Mouse (Mus musculus) left cerebral cortex, adult 18-20 months (tissue): Measurements from ENCODE around the gene Gm42420. TPM values are rescaled to one million over a fixed set of nuclear protein-coding genes. Genes with fewer than 3 reads are reported as not detected.

Source experiments
- DNase-seq, 2 experiments: peaks; one replicate each; pipeline ENCODE4 v3.0.0; 2021 to 2022; ENCODE audit warnings: low spot score in 2 of 2, mixed read lengths in 1 of 2
- long read RNA-seq, 2 experiments: library from polyadenylated mRNA; stranded (forward); transcript quantifications; one replicate each; pipeline ENCODE4 v2.0.0; 2021
- total RNA-seq, 2 experiments: library from RNA; stranded (reverse); gene quantifications; 2 replicates each; pipeline ENCODE4 v1.2.3; 2021

The Gm42420 gene
- 1 to 10 TPM in 1 of 2 experiments, not detected in 1; 1.1 TPM for total RNA-seq
- long read RNA-seq, experiment 1: 0 reads
- long read RNA-seq, experiment 2: 0 reads

DNA sequence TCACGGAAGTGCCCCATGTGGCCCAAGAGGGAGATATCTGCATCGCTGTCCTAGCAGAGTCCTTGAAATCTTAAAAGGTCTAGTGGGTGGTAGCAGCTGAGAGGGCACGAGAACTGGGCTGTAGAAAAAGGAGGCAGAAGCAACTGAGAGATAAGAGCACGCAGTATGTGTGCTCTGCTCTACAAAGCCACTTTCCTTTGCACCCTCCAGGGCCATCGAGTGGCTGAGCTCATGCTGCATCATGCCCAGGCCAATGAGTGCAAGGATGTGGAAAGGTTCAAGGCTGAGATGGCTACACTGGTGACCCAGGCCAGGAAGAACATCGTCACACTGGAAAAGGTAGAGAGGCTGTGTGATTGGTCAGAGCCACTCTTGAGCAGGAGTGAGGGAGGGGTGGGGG, at the start of gene Gm42420:
TSS of gene Gm42420 (plus strand) at position 237 of the 400 bp plus-strand sequence.
- no peak for DNase-seq

DNA sequence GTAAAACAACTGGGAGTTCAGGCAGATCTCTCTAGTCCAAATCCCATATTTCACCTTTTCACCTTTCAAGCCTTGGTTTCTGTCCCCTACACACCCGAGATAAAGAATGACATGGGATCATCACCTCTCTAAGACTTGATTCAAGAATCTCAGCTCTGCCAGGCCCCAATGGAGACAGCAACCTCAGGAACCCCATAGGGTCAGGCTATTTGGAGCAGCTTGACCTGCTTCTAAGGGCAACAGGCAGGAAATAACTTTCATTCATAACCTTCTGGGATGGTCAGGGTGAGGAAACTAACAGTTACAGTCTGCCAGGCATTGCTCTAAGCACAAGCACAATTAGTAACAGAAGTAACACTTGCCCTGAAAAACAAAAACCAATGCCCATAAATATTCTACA, 48.9 kb upstream of the Gm42420 start:
- DNase-seq: no peak

DNA sequence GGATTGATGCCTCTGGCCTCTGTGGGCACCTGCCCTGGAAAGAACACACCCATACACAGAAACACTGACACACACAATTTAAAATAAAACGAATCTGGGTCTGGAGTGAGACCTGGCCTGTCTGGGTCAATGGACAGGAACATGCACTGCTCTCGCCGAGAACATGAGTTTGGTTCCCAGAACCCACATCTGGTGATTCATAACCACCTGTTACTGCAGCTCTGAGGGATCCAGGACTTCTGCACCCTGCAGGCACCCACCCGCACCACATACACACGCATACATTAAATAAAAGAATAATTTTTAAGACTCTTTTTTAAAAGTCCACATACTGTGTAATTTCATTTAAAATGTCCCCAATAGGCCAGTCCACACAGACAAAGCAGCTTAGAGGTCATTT, 48.3 kb upstream of the Gm42420 start:
- DNase-seq: no peak

DNA sequence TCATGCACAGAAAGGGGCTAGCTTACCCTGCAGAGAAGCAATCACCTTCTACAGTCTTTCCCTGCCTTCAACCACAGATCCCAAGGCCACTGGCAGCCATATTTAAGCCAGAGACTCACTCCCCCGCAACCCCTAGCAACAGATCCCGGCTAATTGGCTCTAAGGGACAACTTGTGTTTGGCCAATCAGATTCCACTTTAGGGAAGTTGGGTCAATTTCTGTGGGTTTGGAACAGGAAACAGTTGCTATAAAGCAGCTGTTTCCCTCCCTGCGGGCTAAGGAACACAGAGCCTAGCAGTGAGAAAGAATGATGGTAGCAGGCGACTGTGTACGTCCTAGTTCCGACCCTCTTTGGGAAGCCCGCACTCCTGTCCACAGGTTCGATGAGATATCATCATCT, 47.3 kb upstream of the Gm42420 start:
- DNase-seq: no peak

DNA sequence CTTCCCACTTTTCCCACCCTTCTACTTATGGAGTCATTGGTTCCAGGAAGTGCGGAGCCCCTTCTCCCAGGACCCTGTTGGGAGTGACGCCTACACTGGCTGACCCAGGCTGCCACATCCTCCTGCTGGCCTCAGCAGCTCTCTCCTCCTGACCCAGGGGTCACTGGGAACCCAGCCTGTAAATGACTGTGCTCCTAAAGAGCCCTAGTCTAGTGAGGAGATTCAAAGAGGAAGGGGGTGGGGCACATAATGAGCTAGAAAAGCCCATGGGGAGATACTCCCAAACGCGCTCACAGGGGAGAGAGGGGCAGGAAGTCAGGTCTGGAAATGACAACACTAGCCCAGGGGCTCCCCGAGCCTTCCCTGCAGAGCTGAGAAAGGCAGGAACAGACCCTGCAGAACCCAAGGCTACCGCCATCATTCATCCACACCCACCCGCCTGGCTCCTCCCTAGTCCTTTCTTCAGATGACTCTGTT, 45.8 kb upstream of the Gm42420 start:
- no peak for DNase-seq

DNA sequence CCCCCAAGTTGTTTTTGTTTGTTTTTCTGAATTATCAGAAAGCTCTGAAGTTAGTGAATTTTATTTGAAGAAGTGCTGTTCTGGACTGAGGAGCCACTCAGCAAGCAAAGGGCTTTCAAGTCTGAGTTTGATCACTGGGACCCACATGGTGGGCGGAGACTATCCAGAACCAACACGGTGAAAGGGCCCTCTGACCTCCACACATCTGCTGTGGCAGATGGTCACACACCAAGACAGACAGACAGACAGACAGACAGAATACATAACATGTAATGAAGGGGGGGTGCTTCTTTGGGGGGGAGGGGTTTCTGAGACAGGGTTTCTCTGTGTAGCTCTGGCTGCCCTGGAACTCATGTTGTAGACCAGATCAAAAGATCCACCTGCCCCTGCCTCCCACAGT, 45.0 kb upstream of the Gm42420 start:
- DNase-seq: no peak

DNA sequence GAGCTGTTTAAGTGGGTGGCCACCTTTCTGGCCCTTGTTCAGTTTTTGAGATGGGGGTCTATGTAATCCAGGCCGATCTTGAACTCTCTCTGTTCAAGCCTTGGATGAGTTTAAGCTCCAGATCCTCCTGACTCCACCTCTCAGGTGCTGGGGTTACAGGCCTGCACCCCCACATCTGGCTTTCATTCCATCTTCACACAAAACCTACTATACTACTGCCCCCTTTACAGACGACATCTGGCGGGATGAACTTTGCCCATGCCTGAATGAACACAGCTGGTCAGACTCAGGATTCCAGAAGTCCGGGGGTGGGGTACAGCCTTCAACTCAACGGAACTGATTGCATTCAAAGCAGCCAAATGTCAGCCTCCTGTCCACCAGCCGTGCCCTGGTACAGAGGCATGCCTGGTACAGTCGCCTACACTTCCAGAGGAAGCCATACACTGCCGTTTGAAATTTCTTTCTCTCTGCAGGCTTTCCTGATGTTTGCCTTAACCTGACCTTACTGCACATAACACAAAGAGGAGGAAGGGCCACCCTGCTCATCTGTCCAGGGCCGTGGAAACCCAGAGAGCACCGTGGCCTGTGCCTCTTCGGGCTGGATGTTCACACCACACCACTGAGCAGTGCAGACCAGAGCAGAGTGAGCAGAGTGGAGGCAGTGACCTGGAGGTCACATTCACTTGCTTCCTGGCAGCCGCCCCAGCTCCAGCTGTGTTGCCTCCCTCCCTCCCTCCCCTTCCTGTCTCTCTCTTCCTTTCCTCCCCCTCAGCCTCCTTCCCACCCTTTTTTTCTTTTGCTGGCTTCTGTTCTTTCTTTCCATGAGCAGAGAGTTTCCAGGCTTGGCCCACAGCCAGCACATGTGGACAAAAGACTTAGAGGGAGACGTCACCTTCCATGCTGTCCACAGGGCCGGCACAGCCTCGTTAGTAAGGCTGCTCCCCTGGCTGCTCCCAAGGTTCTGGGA, 42.6 kb upstream of the Gm42420 start:
- peak in 1 of 2 experiments; percentile 41 for DNase-seq

DNA sequence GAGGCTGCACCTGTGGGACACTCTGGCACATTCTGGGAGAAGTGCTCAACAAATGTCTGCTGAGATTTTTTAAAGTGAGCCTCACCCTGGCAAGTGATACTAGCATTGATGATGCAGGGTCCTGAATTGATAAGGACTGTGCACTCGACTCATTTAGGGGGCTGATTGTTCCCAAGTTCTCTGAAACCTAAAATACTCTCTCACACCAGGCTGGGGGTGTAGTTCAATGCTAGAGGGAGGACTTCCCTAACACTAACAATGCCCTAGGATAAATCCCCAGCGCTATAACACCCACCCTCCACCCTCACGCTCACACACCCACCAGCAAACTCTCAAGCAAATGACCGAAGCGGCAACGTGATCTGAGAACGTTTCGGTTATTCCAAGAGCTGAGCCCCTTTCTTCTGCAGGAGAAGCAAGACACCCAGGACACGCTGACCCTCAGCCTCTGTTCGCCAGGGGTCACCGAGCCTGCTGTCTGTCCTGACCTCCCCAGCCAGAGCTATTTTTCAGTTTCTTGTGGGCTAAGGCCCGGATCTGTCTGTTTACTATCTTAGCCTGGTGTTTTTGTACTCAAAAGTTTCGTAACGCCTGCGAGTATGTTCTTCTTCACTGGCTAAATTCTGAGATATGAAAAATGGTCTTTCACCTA, 41.7 kb upstream of the Gm42420 start:
- DNase-seq: no peak

DNA sequence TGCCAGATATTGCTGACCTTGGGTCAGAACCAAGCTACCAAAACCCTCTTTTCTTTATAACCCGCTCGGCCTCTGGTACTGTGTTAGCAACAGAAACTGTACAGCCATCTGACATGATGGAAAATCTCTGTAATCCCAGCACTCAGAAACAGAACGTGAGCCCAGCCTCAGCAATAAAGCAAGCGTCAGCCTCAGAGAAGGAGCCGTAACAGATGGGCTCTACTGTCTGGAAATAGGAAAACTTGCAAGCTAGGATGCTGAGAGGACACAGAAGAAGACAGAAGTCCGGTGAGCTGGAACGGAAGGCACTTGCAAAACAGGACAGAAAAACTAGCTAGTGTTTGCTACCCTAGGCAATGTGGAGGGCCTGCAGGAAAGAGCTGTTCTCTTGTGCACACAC, 40.1 kb upstream of the Gm42420 start:
- DNase-seq: no peak

DNA sequence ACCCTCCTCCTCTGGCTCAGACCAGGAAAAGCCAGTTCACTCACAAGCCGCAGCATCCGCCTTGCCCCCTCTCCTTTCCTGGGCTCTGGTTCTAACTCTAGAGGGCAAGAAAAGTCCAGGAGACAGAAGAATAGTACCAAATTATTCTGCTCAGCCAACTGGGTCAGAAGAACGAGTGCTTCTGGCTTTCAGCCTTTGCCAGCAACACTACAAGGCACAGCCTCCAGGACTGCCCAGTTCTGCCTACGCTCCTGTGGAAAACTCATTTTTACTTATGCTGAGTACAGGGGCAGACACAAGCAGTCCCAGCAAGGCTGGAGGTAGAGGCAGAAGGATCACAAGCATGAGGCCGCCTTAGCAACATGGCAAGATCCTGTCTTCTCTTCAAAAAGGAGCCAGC, 37.5 kb upstream of the Gm42420 start:
- peak in 1 of 2 experiments; percentile 40 for DNase-seq

DNA sequence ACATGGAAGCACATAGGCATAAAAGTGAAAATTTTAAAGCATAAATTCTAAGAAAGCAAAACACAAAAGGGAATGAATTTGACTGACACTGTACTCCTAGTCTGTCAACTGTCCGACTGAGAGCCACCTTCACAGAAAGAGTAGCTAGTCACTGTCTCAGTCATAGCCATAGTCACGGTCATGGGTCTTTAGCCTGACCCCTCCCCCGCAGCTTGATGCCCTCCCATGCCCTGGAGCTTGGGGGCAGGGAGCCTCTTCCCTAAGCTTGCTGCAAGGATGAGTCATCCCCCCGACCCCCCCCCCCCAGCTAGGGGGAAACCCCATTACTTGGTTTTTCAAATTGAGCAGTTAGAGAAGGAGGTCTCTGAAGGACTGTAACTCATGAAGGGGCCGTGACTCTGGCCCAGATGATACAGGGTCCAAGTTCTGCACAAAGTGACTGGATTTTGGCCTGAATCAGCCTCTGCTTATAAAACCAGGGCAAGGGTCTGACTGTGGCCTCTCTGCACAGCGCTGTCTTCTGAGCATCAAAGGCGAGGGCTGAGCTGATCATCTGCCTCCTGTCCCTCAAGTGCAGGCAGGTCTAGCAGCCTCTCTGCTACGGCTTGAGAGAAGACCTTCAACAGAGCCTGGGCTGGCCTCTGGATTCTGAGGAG, 33.4 kb upstream of the Gm42420 start:
- DNase-seq: no peak

DNA sequence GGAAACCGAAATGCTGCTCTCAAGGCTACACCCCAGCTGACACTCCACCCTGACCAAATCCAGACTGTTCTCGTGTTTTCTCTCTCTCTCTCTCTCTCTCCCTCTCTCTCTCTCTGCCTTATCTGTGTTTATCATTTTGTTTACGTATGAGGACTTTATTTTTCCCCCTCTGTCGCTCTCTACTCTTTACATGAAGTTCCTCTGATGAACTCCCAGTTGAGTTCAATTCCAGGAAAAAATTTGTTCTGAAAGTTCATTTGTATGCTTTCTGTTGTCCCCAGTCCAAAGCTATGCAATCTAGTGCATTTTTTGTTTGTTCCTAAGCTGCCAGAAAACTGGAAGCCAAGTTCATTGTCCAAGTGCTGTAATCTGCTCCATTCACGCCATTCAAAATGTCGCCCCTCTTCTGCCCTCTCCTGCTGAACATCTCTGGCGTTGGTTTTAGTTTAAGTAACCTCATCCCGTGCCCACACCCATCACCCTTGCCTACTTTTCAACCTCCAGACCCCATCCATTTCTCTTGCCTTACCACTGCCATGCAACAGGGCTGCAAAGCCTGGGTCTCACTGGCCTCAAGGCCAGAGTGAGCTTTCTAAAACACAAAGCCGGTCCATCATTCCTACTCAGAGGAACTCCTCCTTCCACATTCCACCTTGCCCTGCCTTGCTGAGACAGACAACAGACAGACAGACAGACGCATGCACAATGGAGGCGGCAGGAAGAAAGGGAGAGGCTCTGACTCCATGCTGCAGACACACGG, 30.5 kb upstream of the Gm42420 start:
- DNase-seq: no peak

DNA sequence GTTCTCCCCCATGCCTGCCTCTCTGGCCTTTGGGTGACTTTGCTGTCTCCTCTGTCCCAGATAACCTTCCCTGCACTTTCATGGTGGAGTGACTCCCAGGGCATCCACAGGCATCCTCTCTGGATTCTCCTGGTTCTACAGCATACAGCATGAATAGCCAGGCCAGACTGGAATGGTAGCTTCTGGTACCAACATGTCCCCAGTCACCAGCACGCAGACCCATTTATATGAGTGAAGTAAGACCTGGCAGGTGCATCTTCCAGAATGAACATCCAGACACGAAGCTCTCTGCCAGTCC, 30.0 kb upstream of the Gm42420 start:
- no peak for DNase-seq

DNA sequence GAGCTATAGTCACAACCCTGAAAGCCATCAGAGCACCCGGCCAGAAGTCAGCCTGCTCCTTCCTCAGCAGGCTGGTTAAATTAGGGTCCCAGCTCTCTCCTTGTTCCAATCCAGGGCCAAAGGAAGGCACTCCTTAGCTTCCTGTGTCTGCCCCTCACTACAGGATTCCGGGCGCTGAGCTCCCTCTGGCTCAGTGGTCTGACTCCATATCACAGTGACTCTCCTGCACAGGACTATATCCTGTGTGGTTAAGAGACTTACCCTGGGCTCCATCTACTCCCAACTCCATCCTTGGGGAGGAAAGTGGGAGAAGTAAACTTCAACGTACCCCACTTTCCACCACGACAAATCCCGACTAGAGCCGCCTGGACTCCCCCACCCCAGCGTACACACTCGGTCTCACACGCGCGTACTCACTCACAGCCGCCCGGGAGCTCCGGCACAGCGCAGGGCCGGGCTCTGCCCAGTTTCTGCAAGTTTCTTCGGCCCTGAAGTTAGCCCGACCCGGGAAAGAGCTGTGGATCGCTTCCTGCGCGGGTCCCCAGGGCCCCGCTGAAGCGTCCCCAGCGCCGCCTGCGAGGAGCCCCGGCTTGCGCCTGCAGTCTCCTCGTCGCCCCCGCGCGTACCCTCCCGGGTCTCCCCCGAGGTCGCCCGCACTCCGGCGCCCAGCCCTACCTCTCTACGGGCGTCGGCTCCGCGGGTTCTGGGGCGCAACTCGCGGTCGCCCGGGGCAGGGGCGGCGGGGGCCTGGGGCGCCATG, 28.5 kb upstream of the Gm42420 start:
- peak in 1 of 2 experiments; percentile 27 for DNase-seq

DNA sequence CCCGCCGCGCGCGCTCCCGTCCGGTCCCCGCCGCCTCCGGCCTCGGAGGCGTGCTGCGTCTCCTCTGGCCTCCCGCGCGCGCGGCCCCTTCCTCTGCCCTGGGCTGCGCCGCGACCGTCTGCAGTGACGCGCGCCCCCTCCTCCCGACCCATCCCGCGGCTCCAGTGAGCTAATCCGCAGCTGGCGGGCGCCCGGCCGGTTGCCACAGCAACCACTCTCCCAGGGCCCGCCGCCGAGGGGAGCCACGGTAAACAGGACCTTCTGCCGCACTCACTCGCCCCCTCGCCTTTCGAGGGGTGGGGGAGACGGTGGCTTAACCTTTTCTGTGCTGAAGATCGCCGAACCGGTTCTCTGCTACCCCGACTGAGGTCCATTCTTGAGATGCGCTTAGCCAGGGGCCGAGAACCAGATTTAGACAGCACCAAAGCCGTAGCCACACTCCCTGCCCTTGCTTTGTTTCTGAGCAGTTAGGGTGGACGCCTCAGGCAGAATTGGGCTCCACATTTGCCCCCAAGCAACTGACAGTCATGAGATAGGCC, 27.8 kb upstream of the Gm42420 start, which contains the start of gene Dennd2a:
TSS of gene Dennd2a (minus strand) at position 145 of the 539 bp plus-strand sequence.
- peak; percentile 80 to 87 for DNase-seq

DNA sequence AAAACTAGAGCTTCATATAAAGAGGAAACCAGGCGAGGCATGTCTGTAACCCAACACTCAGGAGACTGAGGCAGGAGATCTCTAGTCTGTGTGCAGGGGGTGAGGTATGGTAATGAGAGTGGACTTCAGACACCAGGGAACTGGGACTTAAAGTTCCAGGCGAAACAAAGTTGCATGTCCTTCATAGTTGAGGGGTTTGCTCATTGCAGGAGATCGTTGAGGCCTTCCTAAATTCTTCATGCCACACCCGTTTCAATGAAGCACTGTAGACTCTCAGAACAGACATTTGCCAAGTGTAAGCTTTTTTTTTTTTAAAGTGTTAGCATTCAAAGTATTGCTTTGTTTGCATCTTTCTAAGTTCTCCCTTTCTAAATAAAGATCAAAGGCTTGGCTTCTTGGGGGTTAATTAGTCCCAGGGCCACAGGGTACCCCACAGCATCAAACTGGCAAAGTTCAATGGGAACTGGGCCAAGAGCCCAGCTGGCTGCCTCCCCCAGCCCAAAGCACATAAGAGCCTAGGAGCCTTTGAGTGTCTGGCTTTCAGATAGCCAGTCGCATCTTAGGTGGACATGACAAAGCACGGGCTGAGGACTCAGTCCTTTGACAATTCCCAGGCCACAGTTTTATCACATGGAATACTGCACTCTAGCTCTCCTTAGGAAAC, 26.1 kb upstream of the Gm42420 start:
- DNase-seq: no peak

DNA sequence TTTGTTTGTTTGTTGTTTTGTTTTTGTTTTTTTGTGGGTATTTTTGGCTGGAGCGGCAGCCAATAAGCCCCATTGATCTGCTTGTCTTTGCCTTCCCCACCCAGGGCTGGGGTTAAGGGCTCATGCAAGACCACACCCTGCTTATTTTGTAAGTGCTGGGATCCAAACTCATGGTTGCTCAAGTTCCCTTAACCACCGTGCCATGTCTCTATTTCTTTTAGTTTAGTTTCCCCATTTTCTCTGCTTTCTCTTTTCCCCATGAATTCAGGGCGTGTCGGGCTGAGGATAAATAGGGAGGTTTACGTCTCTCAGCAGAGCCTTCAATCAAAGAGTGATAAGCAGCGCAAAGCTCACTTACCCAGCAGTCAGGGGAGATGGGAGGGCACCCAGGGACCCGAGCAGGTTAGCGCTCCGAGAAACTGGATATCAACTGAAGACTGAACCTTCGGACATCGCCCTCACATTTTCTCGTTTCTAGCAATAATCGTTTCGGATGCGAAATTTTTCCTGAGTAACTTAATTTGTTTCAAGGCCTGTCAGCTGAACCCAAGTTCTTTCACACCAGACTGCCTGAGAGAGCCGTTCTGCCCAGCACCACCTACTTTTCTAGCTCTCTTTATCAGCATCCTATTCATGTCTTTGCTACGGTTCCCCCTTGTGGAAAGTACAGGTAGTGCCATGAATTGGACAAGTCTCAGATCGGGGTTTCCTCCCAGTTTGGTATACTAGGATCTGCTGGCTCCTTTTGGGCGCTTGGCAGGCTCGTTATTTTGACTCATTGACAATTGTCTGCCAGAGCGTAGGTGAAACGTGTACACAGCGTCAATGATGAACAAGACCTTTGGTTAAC, 23.2 kb upstream of the Gm42420 start:
- peak; percentile 86 to 87 for DNase-seq

DNA sequence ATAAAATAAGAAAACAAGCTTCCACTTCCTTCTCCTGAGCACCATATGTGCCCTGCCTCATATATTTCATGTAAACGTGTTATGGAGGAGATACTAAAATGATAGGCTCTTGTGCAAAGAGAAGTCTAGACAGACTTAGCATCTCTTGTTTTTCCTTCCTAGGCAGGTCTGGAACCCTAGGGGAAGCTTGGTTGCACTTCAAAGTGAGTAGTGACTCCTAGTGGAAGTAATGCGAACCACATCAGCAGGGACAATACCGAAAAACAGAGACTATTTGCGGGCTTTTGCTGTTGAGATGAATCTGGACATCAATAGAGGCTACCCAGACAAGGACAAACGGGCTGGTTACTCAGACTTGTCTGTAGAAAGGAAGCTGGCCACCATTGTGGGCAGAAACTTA, 18.0 kb upstream of the Gm42420 start:
- DNase-seq: no peak
